Mouse (Mus musculus): ENCODE measurements at regions not wholly inside any gene's neighbourhood (a gene's known extent, or its start where the extent isn't known, plus 50 kb on each side); places are given as distances from the start of the nearest gene placed in this dataset.

GRCm38 (mm10) chr10:8136662-8137061 is 180.6 kb upstream of the Tab2 start:
- H3K4me1 ChIP-seq (ENCODE audit: control insufficient read depth, insufficient read depth, low read length), result 0 out of 2 replicates have a peak, but pooled peaks cover 2% of the 10 kb centered on the region
- WGBS, result 81% methylated on average over 3 of the region's 3 CpGs
- no peaks in the 10 kb centered on the region for H3K79me2 ChIP-seq (ENCODE audit: control insufficient read depth, insufficient read depth, low read length)
- H3K9ac ChIP-seq (ENCODE audit: low read depth, low read length), result no peak overlapping the region
- no peaks in the 10 kb centered on the region for H3K36me3 ChIP-seq (ENCODE audit: control insufficient read depth, insufficient read depth, low read length)
- TF ChIP-seq POLR2A (IDR thresholded peaks at IDR 0.05; ENCODE audit: extremely low read depth, insufficient read depth, low read length) (no peak), CTCF (IDR thresholded peaks at IDR 0.05; ENCODE audit: low read depth, low read length) (no peak)
- no peak for DNase-seq (ENCODE audit: extremely low read depth, low read depth, low spot score)
- H3K27ac ChIP-seq (replicated peaks; ENCODE audit: insufficient read depth, low read depth, low read length), result no peak overlapping the region
- H3K4me3 ChIP-seq (ENCODE audit: insufficient read depth, low read depth, low read length), result no peak overlapping the region
- H3K27me3 ChIP-seq (ENCODE audit: control insufficient read depth, insufficient read depth, low read length), result no peaks in the 10 kb centered on the region

GRCm38 (mm10) chr10:8135272-8135671 is 179.2 kb upstream of the Tab2 start:
- no peak for TF ChIP-seq POLR2A (IDR thresholded peaks at IDR 0.05; ENCODE audit: extremely low read depth, insufficient read depth, low read length)
- no peak for TF ChIP-seq CTCF (IDR thresholded peaks at IDR 0.05; ENCODE audit: low read depth, low read length)
- 73% methylated on average over 5 of the region's 7 CpGs for WGBS
- Histone ChIP-seq H3K9ac (ENCODE audit: low read depth, low read length) (no peak overlapping the region), H3K4me3 (ENCODE audit: insufficient read depth, low read depth, low read length) (no peak overlapping the region), H3K79me2 (ENCODE audit: control insufficient read depth, insufficient read depth, low read length) (no peaks in the 10 kb centered on the region), H3K4me1 (ENCODE audit: control insufficient read depth, insufficient read depth, low read length) (0 out of 2 replicates have a peak, but pooled peaks cover 2% of the 10 kb centered on the region), H3K27me3 (ENCODE audit: control insufficient read depth, insufficient read depth, low read length) (no peaks in the 10 kb centered on the region), H3K36me3 (ENCODE audit: control insufficient read depth, insufficient read depth, low read length) (no peaks in the 10 kb centered on the region), H3K27ac (replicated peaks; ENCODE audit: insufficient read depth, low read depth, low read length) (no peak overlapping the region)
- DNase-seq (ENCODE audit: extremely low read depth, low read depth, low spot score), result no peak

GRCm38 (mm10) chr10:8134398-8134797 is 178.4 kb upstream of the Tab2 start:
- no peak overlapping the region for H3K4me3 ChIP-seq (ENCODE audit: insufficient read depth, low read depth, low read length)
- H3K27me3 ChIP-seq (ENCODE audit: control insufficient read depth, insufficient read depth, low read length), result no peaks in the 10 kb centered on the region
- no peaks in the 10 kb centered on the region for H3K79me2 ChIP-seq (ENCODE audit: control insufficient read depth, insufficient read depth, low read length)
- H3K27ac ChIP-seq (replicated peaks; ENCODE audit: insufficient read depth, low read depth, low read length), result no peak overlapping the region
- 0 out of 2 replicates have a peak, but pooled peaks cover 2% of the 10 kb centered on the region for H3K4me1 ChIP-seq (ENCODE audit: control insufficient read depth, insufficient read depth, low read length)
- H3K36me3 ChIP-seq (ENCODE audit: control insufficient read depth, insufficient read depth, low read length), result no peaks in the 10 kb centered on the region
- TF ChIP-seq CTCF (IDR thresholded peaks at IDR 0.05; ENCODE audit: low read depth, low read length), result no peak
- no peak for TF ChIP-seq POLR2A (IDR thresholded peaks at IDR 0.05; ENCODE audit: extremely low read depth, insufficient read depth, low read length)
- WGBS, result 96% methylated on average over 1 of the region's 1 CpGs
- H3K9ac ChIP-seq (ENCODE audit: low read depth, low read length), result no peak overlapping the region
- DNase-seq (ENCODE audit: extremely low read depth, low read depth, low spot score), result no peak

- no peak overlapping the region for H3K27ac ChIP-seq (replicated peaks; ENCODE audit: insufficient read depth, low read depth, low read length)
- no peaks in the 10 kb centered on the region for H3K27me3 ChIP-seq (ENCODE audit: control insufficient read depth, insufficient read depth, low read length)
- WGBS, result 19% methylated on average over 13 of the region's 13 CpGs
- 0 out of 2 replicates have a peak, but pooled peaks cover 2% of the 10 kb centered on the region for H3K4me1 ChIP-seq (ENCODE audit: control insufficient read depth, insufficient read depth, low read length)
- DNase-seq (ENCODE audit: extremely low read depth, low read depth, low spot score), result peak; percentile 55
- H3K36me3 ChIP-seq (ENCODE audit: control insufficient read depth, insufficient read depth, low read length), result no peaks in the 10 kb centered on the region
- TF ChIP-seq CTCF (IDR thresholded peaks at IDR 0.05; ENCODE audit: low read depth, low read length) (no peak), POLR2A (IDR thresholded peaks at IDR 0.05; ENCODE audit: extremely low read depth, insufficient read depth, low read length) (no peak)
- H3K4me3 ChIP-seq (ENCODE audit: insufficient read depth, low read depth, low read length), result no peak overlapping the region
- no peak overlapping the region for H3K9ac ChIP-seq (ENCODE audit: low read depth, low read length)
- no peaks in the 10 kb centered on the region for H3K79me2 ChIP-seq (ENCODE audit: control insufficient read depth, insufficient read depth, low read length)
These were observed 177.5 kb upstream of the Tab2 start for GRCm38 (mm10) chr10:8133451-8133952.

- no peak overlapping the region for H3K9ac ChIP-seq (ENCODE audit: low read depth, low read length)
- DNase-seq (ENCODE audit: extremely low read depth, low read depth, low spot score), result no peak
- 97% methylated on average over 2 of the region's 2 CpGs for WGBS
- TF ChIP-seq POLR2A (IDR thresholded peaks at IDR 0.05; ENCODE audit: extremely low read depth, insufficient read depth, low read length), result no peak
- TF ChIP-seq CTCF (IDR thresholded peaks at IDR 0.05; ENCODE audit: low read depth, low read length), result no peak
- no peak overlapping the region for H3K4me3 ChIP-seq (ENCODE audit: insufficient read depth, low read depth, low read length)
- no peaks in the 10 kb centered on the region for H3K36me3 ChIP-seq (ENCODE audit: control insufficient read depth, insufficient read depth, low read length)
- 0 out of 2 replicates have a peak, but pooled peaks cover 2% of the 10 kb centered on the region for H3K4me1 ChIP-seq (ENCODE audit: control insufficient read depth, insufficient read depth, low read length)
- H3K79me2 ChIP-seq (ENCODE audit: control insufficient read depth, insufficient read depth, low read length), result no peaks in the 10 kb centered on the region
- H3K27ac ChIP-seq (replicated peaks; ENCODE audit: insufficient read depth, low read depth, low read length), result no peak overlapping the region
- no peaks in the 10 kb centered on the region for H3K27me3 ChIP-seq (ENCODE audit: control insufficient read depth, insufficient read depth, low read length)
These were observed 176.8 kb upstream of the Tab2 start for GRCm38 (mm10) chr10:8132795-8133194.

- Histone ChIP-seq H3K79me2 (ENCODE audit: control insufficient read depth, insufficient read depth, low read length) (no peaks in the 10 kb centered on the region), H3K9ac (ENCODE audit: low read depth, low read length) (no peak overlapping the region), H3K36me3 (ENCODE audit: control insufficient read depth, insufficient read depth, low read length) (no peaks in the 10 kb centered on the region), H3K27me3 (ENCODE audit: control insufficient read depth, insufficient read depth, low read length) (no peaks in the 10 kb centered on the region), H3K4me1 (ENCODE audit: control insufficient read depth, insufficient read depth, low read length) (0 out of 2 replicates have a peak, but pooled peaks cover 2% of the 10 kb centered on the region), H3K27ac (replicated peaks; ENCODE audit: insufficient read depth, low read depth, low read length) (no peak overlapping the region), H3K4me3 (ENCODE audit: insufficient read depth, low read depth, low read length) (no peak overlapping the region)
- WGBS, result 73% methylated on average over 18 of the region's 18 CpGs
- TF ChIP-seq CTCF (IDR thresholded peaks at IDR 0.05; ENCODE audit: low read depth, low read length), result no peak
- no peak for TF ChIP-seq POLR2A (IDR thresholded peaks at IDR 0.05; ENCODE audit: extremely low read depth, insufficient read depth, low read length)
- no peak for DNase-seq (ENCODE audit: extremely low read depth, low read depth, low spot score)
These were observed 174.6 kb upstream of the Tab2 start for GRCm38 (mm10) chr10:8130472-8131241.
